Comparison of ENCODE assay signal across 13 mouse cellular contexts in genomic region chr13:107573499-107574355, GRCm38 (mm10).
DNase-seq lines count a peak whose midpoint lies in the region; ATAC-seq and TF ChIP-seq lines count a peak whose summit lies in the region.
"Had no signal": no experiment of that assay in that cellular context is flagged by ENCODE, and none has a peak within 500 bp of the region (broad histone marks: within the 10 kb centered on the region; RNA-seq: fewer than 3 reads in every experiment).

No protein-coding gene starts in this region.

- peak; percentile 45 for DNase-seq in forebrain, postnatal 0 days
- peak; percentile 16 for DNase-seq in CD4-positive helper T cell, adult 2 months (ENCODE audit: low read depth, low spot score)
- peak; percentile 25 for DNase-seq in MEL-GATA-1-ER (ENCODE audit: extremely low read depth, low read depth)
- DNase-seq in left cerebral cortex, adult 9 months (ENCODE audit: low spot score in 2 of 2) = peak; percentile 14 to 58
- no peak for DNase-seq in urinary bladder, adult 18-20 months (ENCODE audit: low spot score in 2 of 2)
- no peak for DNase-seq in yolk sac, embryonic 10.5 days (ENCODE audit: low spot score)
- DNase-seq: cerebellum, adult 18-20 months; gastrocnemius, adult 2 months had no signal

- TF ChIP-seq CTCF in forebrain, postnatal 0 days (IDR thresholded peaks at IDR 0.05; ENCODE audit: low read depth) = no peak

- no peak overlapping the region for H3K4me2 ChIP-seq in forebrain, postnatal 0 days (ENCODE audit: low read depth)
- H3K4me2 ChIP-seq in forebrain, embryonic 12.5 days = no peak overlapping the region
- H3K4me2 ChIP-seq: embryonic facial prominence, embryonic 12.5 days; heart, embryonic 13.5 days; limb, embryonic 12.5 days; midbrain, embryonic 13.5 days had no signal

- H3K27me3 ChIP-seq in forebrain, postnatal 0 days (ENCODE audit: insufficient read depth, low read length) = no peaks in the 10 kb centered on the region
- H3K27me3 ChIP-seq in forebrain, embryonic 12.5 days = 0 out of 2 replicates have a peak, but pooled peaks cover 2% of the 10 kb centered on the region
- H3K27me3 ChIP-seq: embryonic facial prominence, embryonic 12.5 days; heart, embryonic 13.5 days; limb, embryonic 12.5 days; midbrain, embryonic 13.5 days had no signal

- no peak overlapping the region for H3K4me3 ChIP-seq in forebrain, postnatal 0 days (ENCODE audit: low read depth, low read length)
- no peak overlapping the region for H3K4me3 ChIP-seq in forebrain, embryonic 12.5 days (replicated peaks)
- H3K4me3 ChIP-seq: embryonic facial prominence, embryonic 12.5 days; gastrocnemius, adult 2 months; heart, embryonic 13.5 days; limb, embryonic 12.5 days; midbrain, embryonic 13.5 days had no signal

- no peaks in the 10 kb centered on the region for H3K4me1 ChIP-seq in forebrain, postnatal 0 days (ENCODE audit: insufficient read depth)
- H3K4me1 ChIP-seq in forebrain, embryonic 12.5 days = no peaks in the 10 kb centered on the region
- H3K4me1 ChIP-seq: embryonic facial prominence, embryonic 12.5 days; limb, embryonic 12.5 days; midbrain, embryonic 13.5 days had no signal

- no peak overlapping the region for H3K9ac ChIP-seq in forebrain, postnatal 0 days
- no peak overlapping the region for H3K9ac ChIP-seq in forebrain, embryonic 12.5 days
- H3K9ac ChIP-seq: embryonic facial prominence, embryonic 12.5 days; heart, embryonic 13.5 days; limb, embryonic 12.5 days; midbrain, embryonic 13.5 days had no signal

- WGBS in forebrain, postnatal 0 days = 64% methylated on average over 9 of the region's 9 CpGs
- WGBS in forebrain, embryonic 12.5 days = 89% methylated on average over 9 of the region's 9 CpGs

- no peaks in the 10 kb centered on the region for H3K9me3 ChIP-seq in forebrain, postnatal 0 days (ENCODE audit: low read length)
- no peaks in the 10 kb centered on the region for H3K9me3 ChIP-seq in forebrain, embryonic 12.5 days
- H3K9me3 ChIP-seq: embryonic facial prominence, embryonic 12.5 days; heart, embryonic 13.5 days; limb, embryonic 12.5 days; midbrain, embryonic 13.5 days had no signal

- H3K36me3 ChIP-seq in forebrain, postnatal 0 days (ENCODE audit: insufficient read depth) = no peaks in the 10 kb centered on the region
- H3K36me3 ChIP-seq in forebrain, embryonic 12.5 days (replicated peaks) = no peaks in the 10 kb centered on the region
- H3K36me3 ChIP-seq: embryonic facial prominence, embryonic 12.5 days; heart, embryonic 13.5 days; limb, embryonic 12.5 days; midbrain, embryonic 13.5 days had no signal

- ATAC-seq in forebrain, postnatal 0 days = peak; percentile 48
- ATAC-seq in forebrain, embryonic 12.5 days (ENCODE audit: low FRiP score) = no peak
- ATAC-seq: midbrain, embryonic 13.5 days had no signal

- no peak overlapping the region for H3K27ac ChIP-seq in forebrain, postnatal 0 days (ENCODE audit: low read depth, low read length)
- no peak overlapping the region for H3K27ac ChIP-seq in forebrain, embryonic 12.5 days
- H3K27ac ChIP-seq: embryonic facial prominence, embryonic 12.5 days; gastrocnemius, adult 2 months; heart, embryonic 13.5 days; limb, embryonic 12.5 days; midbrain, embryonic 13.5 days had no signal

Comparison
In these comparisons a context has a peak if more than half of its experiments do, and no peak if none do; other contexts are left out.
1. DNase-seq: peak in forebrain, postnatal 0 days (single experiment), CD4-positive helper T cell, adult 2 months (single experiment), MEL-GATA-1-ER (single experiment) and left cerebral cortex, adult 9 months (2 of 2); none in urinary bladder, adult 18-20 months (0 of 2) and yolk sac, embryonic 10.5 days (single experiment).